Mouse (Mus musculus): ENCODE data around the gene Rnf43. TPM values are rescaled to one million over a fixed set of nuclear protein-coding genes. Genes with fewer than 3 reads are reported as not detected.

Rnf43 gene
- polyA plus RNA-seq, 1 experiment from 2014 or later = 0.65 TPM

DNA sequence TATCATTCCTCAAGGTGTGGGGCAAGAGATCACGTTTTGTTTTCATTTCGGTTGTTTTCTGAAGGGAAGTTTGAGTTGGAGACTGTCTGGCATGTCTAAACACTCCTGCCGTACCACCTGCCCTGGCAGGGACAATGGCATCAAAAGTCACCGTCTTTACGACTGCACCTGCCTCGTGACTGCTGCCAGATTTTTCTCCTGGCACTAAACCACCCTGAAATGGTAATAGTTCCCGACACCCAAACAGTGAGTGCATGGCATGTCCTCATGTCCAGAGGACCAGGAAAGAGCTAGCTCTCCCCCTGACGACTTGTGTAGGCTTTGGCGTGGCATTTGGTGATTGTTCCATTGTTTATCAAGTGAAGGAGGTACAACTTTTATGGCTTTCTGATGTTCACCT, 18.3 kb downstream of the Rnf43 start:
- Histone ChIP-seq H3K4me1 (replicated peaks) (no peaks in the 10 kb centered on the region), H3K27me3 (no peaks in the 10 kb centered on the region), H3K9ac (no peak overlapping the region), H3K9me3 (no peaks in the 10 kb centered on the region), H3K4me3 (no peak overlapping the region), H3K4me2 (no peak overlapping the region), H3K36me3 (no peaks in the 10 kb centered on the region), H3K27ac (replicated peaks) (no peak overlapping the region)
- WGBS = 91% methylated on average over 9 of the region's 9 CpGs
- ATAC-seq (ENCODE audit: low FRiP score, low read depth) = no peak

GRCm38 (mm10) chr11:87682096-87682495, 19.6 kb downstream of the Rnf43 start:
- no peaks in the 10 kb centered on the region for H3K36me3 ChIP-seq
- H3K27me3 ChIP-seq = no peaks in the 10 kb centered on the region
- H3K4me3 ChIP-seq = no peak overlapping the region
- no peak overlapping the region for H3K9ac ChIP-seq
- H3K4me2 ChIP-seq = no peak overlapping the region
- no peaks in the 10 kb centered on the region for H3K9me3 ChIP-seq
- ATAC-seq (ENCODE audit: low FRiP score, low read depth) = no peak
- 85% methylated on average over 12 of the region's 12 CpGs for WGBS
- H3K4me1 ChIP-seq (replicated peaks) = no peaks in the 10 kb centered on the region
- H3K27ac ChIP-seq (replicated peaks) = no peak overlapping the region

GRCm38 (mm10) chr11:87682838-87683571, 20.5 kb downstream of the Rnf43 start:
- Histone ChIP-seq H3K4me1 (replicated peaks) (no peaks in the 10 kb centered on the region), H3K36me3 (no peaks in the 10 kb centered on the region), H3K9me3 (no peaks in the 10 kb centered on the region), H3K9ac (no peak overlapping the region), H3K27ac (replicated peaks) (no peak overlapping the region), H3K4me2 (no peak overlapping the region), H3K27me3 (no peaks in the 10 kb centered on the region), H3K4me3 (no peak overlapping the region)
- 61% methylated on average over 13 of the region's 13 CpGs for WGBS
- no peak for ATAC-seq (ENCODE audit: low FRiP score, low read depth)

GRCm38 (mm10) chr11:87686407-87686806, 23.9 kb downstream of the Rnf43 start:
- no peak overlapping the region for H3K9ac ChIP-seq
- no peak for ATAC-seq (ENCODE audit: low FRiP score, low read depth)
- H3K4me2 ChIP-seq = no peak overlapping the region
- H3K27me3 ChIP-seq = no peaks in the 10 kb centered on the region
- peaks cover 9% of the 10 kb centered on the region for H3K4me1 ChIP-seq (replicated peaks)
- no peak overlapping the region for H3K27ac ChIP-seq (replicated peaks)
- H3K36me3 ChIP-seq = no peaks in the 10 kb centered on the region
- H3K9me3 ChIP-seq = no peaks in the 10 kb centered on the region
- H3K4me3 ChIP-seq = no peak overlapping the region
- 55% methylated on average over 7 of the region's 7 CpGs for WGBS

GRCm38 (mm10) chr11:87687246-87688225, 25.0 kb downstream of the Rnf43 start:
- Histone ChIP-seq H3K27ac (replicated peaks) (no peak overlapping the region), H3K4me1 (replicated peaks) (peaks cover 9% of the 10 kb centered on the region), H3K9ac (no peak overlapping the region), H3K36me3 (no peaks in the 10 kb centered on the region), H3K4me3 (no peak overlapping the region), H3K27me3 (no peaks in the 10 kb centered on the region), H3K4me2 (no peak overlapping the region), H3K9me3 (no peaks in the 10 kb centered on the region)
- 83% methylated on average over 15 of the region's 15 CpGs for WGBS
- no peak for ATAC-seq (ENCODE audit: low FRiP score, low read depth)

DNA sequence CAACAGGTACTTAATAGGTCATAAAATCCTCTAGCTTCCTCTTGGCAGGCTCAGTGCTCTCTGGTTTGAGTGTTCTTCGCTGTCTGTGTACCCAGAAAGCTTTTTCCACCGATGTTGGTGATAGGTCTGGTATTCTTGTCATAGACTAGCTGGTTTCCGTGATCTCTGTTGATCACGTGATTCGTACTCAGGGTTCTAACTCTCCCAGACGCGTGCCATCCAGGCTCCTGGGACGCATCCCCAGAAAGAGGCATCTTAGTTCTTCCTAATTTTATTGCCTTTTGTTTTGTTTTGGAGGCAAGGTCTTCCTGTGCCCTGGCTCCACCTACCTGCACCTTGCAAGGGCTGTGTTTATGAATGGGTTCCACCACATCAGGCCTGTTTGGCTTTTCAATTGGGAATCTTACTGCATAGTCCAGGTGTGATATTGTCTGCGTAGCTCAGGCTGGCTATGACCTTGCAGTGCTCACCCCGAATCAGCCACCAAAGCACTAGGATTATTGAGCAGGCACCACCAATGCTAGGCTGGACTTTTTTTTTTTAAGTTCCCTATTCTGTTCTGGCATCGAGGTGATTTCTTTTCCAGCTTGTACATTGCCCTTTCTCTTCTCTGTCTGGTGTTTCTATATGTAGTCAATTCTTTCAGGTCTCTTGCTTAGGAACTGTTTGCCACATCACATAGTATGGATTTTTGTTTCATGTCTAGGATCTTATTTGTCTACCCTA, 26.1 kb downstream of the Rnf43 start:
- no peak for ATAC-seq (ENCODE audit: low FRiP score, low read depth)
- no peaks in the 10 kb centered on the region for H3K36me3 ChIP-seq
- WGBS = 91% methylated on average over 11 of the region's 11 CpGs
- H3K4me1 ChIP-seq (replicated peaks) = peaks cover 9% of the 10 kb centered on the region
- H3K4me2 ChIP-seq = no peak overlapping the region
- no peak overlapping the region for H3K4me3 ChIP-seq
- H3K9ac ChIP-seq = no peak overlapping the region
- no peak overlapping the region for H3K27ac ChIP-seq (replicated peaks)
- no peaks in the 10 kb centered on the region for H3K9me3 ChIP-seq
- no peaks in the 10 kb centered on the region for H3K27me3 ChIP-seq

DNA sequence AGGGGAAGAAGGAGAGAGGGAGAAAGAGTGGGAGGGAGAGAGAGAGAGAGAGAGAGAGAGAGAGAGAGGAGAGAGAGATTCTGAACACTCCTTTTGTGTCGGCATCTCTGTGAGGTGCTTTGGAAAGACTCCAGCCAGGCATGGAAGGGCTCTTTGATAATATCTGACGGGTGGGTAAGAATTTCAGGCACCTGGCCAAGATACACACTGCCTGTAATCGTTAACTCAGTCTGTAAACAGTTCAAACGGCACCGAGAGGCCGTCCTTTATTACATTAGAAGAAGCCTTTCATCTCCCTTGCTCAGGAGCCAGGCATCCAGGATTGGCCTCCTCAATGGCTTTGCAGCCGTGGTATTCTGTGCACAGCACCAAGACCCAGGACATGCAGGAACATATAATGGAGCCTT, 26.9 kb downstream of the Rnf43 start:
- H3K9me3 ChIP-seq = no peaks in the 10 kb centered on the region
- no peak overlapping the region for H3K4me2 ChIP-seq
- ATAC-seq (ENCODE audit: low FRiP score, low read depth) = 0 out of 2 replicates have a peak, but pooled peaks have one; percentile 51
- H3K9ac ChIP-seq = no peak overlapping the region
- peak overlapping the region; percentile 34; the same call in 1 of the 2 replicates for H3K27ac ChIP-seq (replicated peaks)
- no peaks in the 10 kb centered on the region for H3K27me3 ChIP-seq
- WGBS = 21% methylated on average over 7 of the region's 7 CpGs
- H3K36me3 ChIP-seq = no peaks in the 10 kb centered on the region
- no peak overlapping the region for H3K4me3 ChIP-seq
- H3K4me1 ChIP-seq (replicated peaks) = peaks cover 9% of the 10 kb centered on the region

DNA sequence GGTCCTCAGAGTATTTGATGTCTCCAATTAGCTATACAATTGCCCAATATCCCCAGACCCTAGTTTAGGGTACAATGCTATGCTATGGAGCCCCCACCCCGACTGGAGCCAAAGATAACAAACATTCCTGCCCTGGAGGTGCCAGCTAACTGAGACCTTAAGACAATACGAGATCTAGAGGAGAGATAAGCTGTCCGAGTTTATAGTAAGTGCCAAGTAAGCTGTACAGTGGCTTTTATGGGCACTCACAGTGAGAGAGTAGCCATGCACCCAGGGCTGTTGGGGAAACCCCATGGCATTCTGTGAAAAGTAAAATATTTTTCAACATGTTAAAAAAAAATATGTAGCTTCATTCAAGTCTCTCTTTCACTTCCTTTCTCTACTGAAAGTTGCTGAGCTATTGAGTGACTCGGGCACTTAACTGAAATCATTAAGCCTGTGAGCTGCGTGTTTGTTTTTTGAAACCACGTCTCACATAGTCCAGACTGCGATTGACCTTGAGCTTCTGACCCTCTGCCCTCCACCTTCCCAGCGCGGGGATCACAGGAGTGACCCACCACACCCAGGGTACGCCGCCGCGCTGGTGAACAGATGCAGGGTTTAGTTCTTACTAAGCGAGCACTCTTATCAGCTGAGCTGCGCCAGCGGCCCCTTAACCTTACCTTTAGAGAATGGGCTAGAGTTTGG, 27.7 kb downstream of the Rnf43 start:
- H3K27ac ChIP-seq (replicated peaks) = no peak overlapping the region
- WGBS = 84% methylated on average over 16 of the region's 16 CpGs

DNA sequence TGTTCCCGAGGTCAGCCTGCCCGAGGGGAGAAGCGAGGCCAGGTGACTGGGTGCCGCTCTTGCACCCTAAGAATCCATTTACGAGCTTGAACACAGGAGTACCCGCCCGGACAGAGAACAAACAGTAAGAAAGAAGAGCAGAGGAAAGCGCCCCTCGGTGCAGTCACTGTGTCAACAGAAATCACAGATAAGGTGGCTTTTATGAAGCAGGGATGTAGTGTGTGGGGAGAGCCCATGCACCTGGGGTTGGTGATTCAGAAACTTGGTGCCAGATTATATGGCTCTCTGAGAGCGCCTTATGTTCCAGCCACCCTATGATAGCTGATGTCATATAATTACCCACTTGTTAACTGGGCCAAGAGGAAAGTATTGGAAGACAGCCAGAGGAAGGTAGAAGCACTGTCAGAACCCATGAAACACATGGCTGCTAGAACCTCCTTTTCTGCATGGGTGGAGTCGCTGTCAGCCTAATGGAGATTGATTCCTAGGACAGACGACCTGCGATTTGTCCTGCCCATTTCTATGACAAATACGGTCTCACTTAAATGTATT, 34.7 kb downstream of the Rnf43 start:
- Histone ChIP-seq H3K27ac (replicated peaks) (no peak overlapping the region), H3K27me3 (no peaks in the 10 kb centered on the region), H3K4me2 (no peak overlapping the region), H3K4me3 (no peak overlapping the region), H3K36me3 (no peaks in the 10 kb centered on the region), H3K9ac (no peak overlapping the region), H3K9me3 (no peaks in the 10 kb centered on the region), H3K4me1 (replicated peaks) (no peaks in the 10 kb centered on the region)
- WGBS = 79% methylated on average over 14 of the region's 14 CpGs
- ATAC-seq (ENCODE audit: low FRiP score, low read depth) = no peak

More for the DNA sequence above, 27.7 kb downstream of the Rnf43 start:
- H3K27me3 ChIP-seq = no peaks in the 10 kb centered on the region
- no peak overlapping the region for H3K4me3 ChIP-seq
- H3K4me1 ChIP-seq (replicated peaks) = peaks cover 9% of the 10 kb centered on the region
- no peaks in the 10 kb centered on the region for H3K9me3 ChIP-seq
- H3K36me3 ChIP-seq = no peaks in the 10 kb centered on the region
- no peak overlapping the region for H3K4me2 ChIP-seq
- no peak for ATAC-seq (ENCODE audit: low FRiP score, low read depth)
- no peak overlapping the region for H3K9ac ChIP-seq

- Histone ChIP-seq H3K36me3 (no peaks in the 10 kb centered on the region), H3K4me2 (no peak overlapping the region), H3K9me3 (no peaks in the 10 kb centered on the region), H3K4me3 (no peak overlapping the region), H3K27me3 (no peaks in the 10 kb centered on the region), H3K4me1 (replicated peaks) (no peaks in the 10 kb centered on the region), H3K9ac (no peak overlapping the region), H3K27ac (replicated peaks) (no peak overlapping the region)
- no peak for ATAC-seq (ENCODE audit: low FRiP score, low read depth)
- WGBS = 82% methylated on average over 4 of the region's 4 CpGs
Measured at GRCm38 (mm10) chr11:87698126-87698525, 35.6 kb downstream of the Rnf43 start.

GRCm38 (mm10) chr11:87701108-87701507, 38.6 kb downstream of the Rnf43 start:
- no peak overlapping the region for H3K9ac ChIP-seq
- no peak overlapping the region for H3K27ac ChIP-seq (replicated peaks)
- no peak overlapping the region for H3K4me2 ChIP-seq
- ATAC-seq (ENCODE audit: low FRiP score, low read depth) = no peak
- no peak overlapping the region for H3K4me3 ChIP-seq
- no peaks in the 10 kb centered on the region for H3K27me3 ChIP-seq
- H3K36me3 ChIP-seq = no peaks in the 10 kb centered on the region
- H3K9me3 ChIP-seq = no peaks in the 10 kb centered on the region
- 87% methylated on average over 6 of the region's 6 CpGs for WGBS
- no peaks in the 10 kb centered on the region for H3K4me1 ChIP-seq (replicated peaks)
